Mouse (Mus musculus): ENCODE measurements around the gene Lrrc36.

- TF ChIP-seq CTCF (IDR thresholded peaks at IDR 0.05; ENCODE audit: low read depth), result no peak
- TF ChIP-seq EP300 (IDR thresholded peaks at IDR 0.05; ENCODE audit: low read depth), result no peak
These were observed 62.4 kb downstream of the Lrrc36 start for GRCm38 (mm10) chr8:105475742-105476141.

All from heart, postnatal 0 days (tissue).